Mouse (Mus musculus): Measurements from ENCODE around the gene Col6a4. TPM values are rescaled to one million over a fixed set of nuclear protein-coding genes. Genes with fewer than 3 reads are reported as not detected.

Col6a4 gene
- polyA plus RNA-seq, 1 experiment from 2014 or later: 1.7 TPM

DNA sequence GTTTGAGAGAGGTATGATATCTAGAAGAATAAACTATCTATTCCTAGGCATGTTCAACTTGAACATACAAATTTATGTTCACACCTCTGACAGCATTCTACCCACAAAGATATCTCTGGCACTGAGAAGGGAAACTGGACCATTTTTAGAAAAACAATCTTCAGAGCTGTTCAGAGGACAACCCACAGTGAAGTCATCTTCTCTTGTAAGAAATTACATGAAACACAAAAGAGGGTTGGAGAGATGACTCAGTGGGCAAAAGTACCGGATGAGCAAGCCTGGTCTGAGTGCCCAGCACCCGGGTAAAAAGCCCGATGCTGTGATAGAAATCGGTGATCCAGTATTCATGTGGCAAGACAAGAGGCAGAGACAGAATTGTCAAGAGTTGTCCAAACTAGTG lies 43.1 kb downstream of the Col6a4 start:
- H3K36me3 ChIP-seq: no peaks in the 10 kb centered on the region
- no peaks in the 10 kb centered on the region for H3K9me3 ChIP-seq
- H3K9ac ChIP-seq: no peak overlapping the region
- ATAC-seq (ENCODE audit: borderline replicate concordance, extremely low read depth, low FRiP score, low TSS enrichment): no peak
- H3K4me3 ChIP-seq: no peak overlapping the region
- WGBS: 92% methylated on average over 4 of the region's 4 CpGs
- no peaks in the 10 kb centered on the region for H3K27me3 ChIP-seq
- no peaks in the 10 kb centered on the region for H3K4me1 ChIP-seq
- H3K27ac ChIP-seq: no peak overlapping the region
- no peak overlapping the region for H3K4me2 ChIP-seq

GRCm38 (mm10) chr9:106043921-106044503 lies 52.6 kb downstream of the Col6a4 start:
- 47% methylated on average over 9 of the region's 9 CpGs for WGBS
- H3K9me3 ChIP-seq: no peaks in the 10 kb centered on the region
- no peak overlapping the region for H3K9ac ChIP-seq
- no peaks in the 10 kb centered on the region for H3K4me1 ChIP-seq
- no peaks in the 10 kb centered on the region for H3K36me3 ChIP-seq
- H3K4me2 ChIP-seq: no peak overlapping the region
- H3K27me3 ChIP-seq: no peaks in the 10 kb centered on the region
- ATAC-seq (ENCODE audit: borderline replicate concordance, extremely low read depth, low FRiP score, low TSS enrichment): no peak
- no peak overlapping the region for H3K4me3 ChIP-seq
- H3K27ac ChIP-seq: no peak overlapping the region

- Histone ChIP-seq H3K27ac (no peak overlapping the region), H3K9ac (no peak overlapping the region), H3K27me3 (no peaks in the 10 kb centered on the region), H3K9me3 (no peaks in the 10 kb centered on the region), H3K4me1 (no peaks in the 10 kb centered on the region), H3K4me3 (no peak overlapping the region), H3K36me3 (no peaks in the 10 kb centered on the region), H3K4me2 (no peak overlapping the region)
- WGBS: 50% methylated on average over 8 of the region's 8 CpGs
- peak; percentile 81; the same call in 1 of the 2 replicates for ATAC-seq (ENCODE audit: borderline replicate concordance, extremely low read depth, low FRiP score, low TSS enrichment)
Measured at GRCm38 (mm10) chr9:106039915-106040659, 56.5 kb downstream of the Col6a4 start.

- WGBS: 42% methylated on average over 1 of the region's 1 CpGs
- H3K4me1 ChIP-seq: no peaks in the 10 kb centered on the region
- ATAC-seq (ENCODE audit: borderline replicate concordance, extremely low read depth, low FRiP score, low TSS enrichment): no peak
- H3K27ac ChIP-seq: no peak overlapping the region
- no peaks in the 10 kb centered on the region for H3K27me3 ChIP-seq
- H3K4me3 ChIP-seq: no peak overlapping the region
- H3K9ac ChIP-seq: no peak overlapping the region
- no peaks in the 10 kb centered on the region for H3K9me3 ChIP-seq
- no peak overlapping the region for H3K4me2 ChIP-seq
- H3K36me3 ChIP-seq: no peaks in the 10 kb centered on the region
Measured at GRCm38 (mm10) chr9:106039276-106039675, 57.3 kb downstream of the Col6a4 start.

DNA sequence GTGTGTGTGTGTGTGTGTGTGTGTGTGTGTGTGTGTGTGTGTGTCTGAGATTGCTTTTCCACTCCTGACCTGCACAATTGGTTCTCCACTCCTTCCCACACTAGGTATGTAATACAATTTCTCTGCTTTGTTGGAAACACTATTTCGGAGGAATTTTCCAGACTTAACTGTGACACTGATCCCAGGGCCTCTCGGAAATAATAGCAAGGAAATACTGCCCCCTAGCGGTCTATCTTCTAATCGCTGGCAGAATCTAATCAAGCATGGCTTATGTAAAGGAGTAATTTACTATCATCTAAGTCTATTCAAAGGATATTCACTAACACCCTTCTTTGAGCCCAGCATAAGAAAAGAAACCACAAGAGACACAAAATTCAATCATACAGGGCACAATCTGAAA lies 57.7 kb downstream of the Col6a4 start:
- H3K4me2 ChIP-seq: no peak overlapping the region
- no peak overlapping the region for H3K9ac ChIP-seq
- no peaks in the 10 kb centered on the region for H3K36me3 ChIP-seq
- no peaks in the 10 kb centered on the region for H3K27me3 ChIP-seq
- no peak for ATAC-seq (ENCODE audit: borderline replicate concordance, extremely low read depth, low FRiP score, low TSS enrichment)
- H3K4me3 ChIP-seq: no peak overlapping the region
- no peak overlapping the region for H3K27ac ChIP-seq
- H3K4me1 ChIP-seq: no peaks in the 10 kb centered on the region
- 1% methylated on average over 4 of the region's 4 CpGs for WGBS
- no peaks in the 10 kb centered on the region for H3K9me3 ChIP-seq

DNA sequence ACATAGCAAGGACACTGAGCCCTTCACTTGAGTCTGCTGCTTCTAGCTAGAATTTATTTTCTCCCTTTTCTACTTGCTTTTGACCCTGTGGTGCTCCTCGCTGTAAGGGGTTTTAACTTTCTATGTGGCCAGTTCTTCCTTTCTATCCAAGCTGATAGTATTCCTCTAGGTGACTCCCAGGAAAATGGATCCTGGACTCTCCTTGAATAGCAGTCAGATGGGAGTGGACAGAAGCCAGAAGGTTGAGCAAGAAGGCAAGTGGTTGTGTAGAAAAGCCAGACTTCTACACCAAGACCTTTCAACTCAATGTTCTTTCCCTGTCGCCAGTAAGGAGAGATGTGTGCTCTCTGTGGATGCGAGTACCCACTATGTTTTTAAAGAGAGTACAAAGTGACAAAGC lies 80.9 kb downstream of the Col6a4 start:
- 87% methylated on average over 3 of the region's 3 CpGs for WGBS
- Histone ChIP-seq H3K4me3 (no peak overlapping the region), H3K9ac (no peak overlapping the region), H3K27me3 (no peaks in the 10 kb centered on the region), H3K27ac (no peak overlapping the region), H3K36me3 (no peaks in the 10 kb centered on the region), H3K4me2 (no peak overlapping the region), H3K4me1 (no peaks in the 10 kb centered on the region), H3K9me3 (no peaks in the 10 kb centered on the region)
- ATAC-seq (ENCODE audit: borderline replicate concordance, extremely low read depth, low FRiP score, low TSS enrichment): no peak

DNA sequence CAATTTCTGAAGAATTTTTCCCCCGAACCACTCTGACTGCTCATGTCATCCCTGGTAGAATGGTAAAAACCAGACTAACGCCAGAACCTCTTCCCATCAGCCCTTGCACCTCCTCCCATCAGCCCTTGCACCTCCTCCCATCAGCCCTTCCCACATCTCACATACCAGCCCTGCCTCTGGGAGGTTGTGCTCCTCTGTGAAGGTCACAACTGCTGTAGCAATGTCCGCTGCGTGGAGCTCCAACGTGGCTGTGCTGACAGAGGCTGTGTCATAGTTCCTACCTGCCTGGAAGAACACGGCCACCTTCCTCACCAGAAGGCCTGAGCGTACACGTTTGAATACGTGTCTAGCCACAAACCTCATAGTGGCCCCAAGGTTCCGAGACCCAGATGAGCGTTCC lies 83.4 kb downstream of the Col6a4 start:
- no peak overlapping the region for H3K27ac ChIP-seq
- H3K9me3 ChIP-seq: no peaks in the 10 kb centered on the region
- no peaks in the 10 kb centered on the region for H3K36me3 ChIP-seq
- H3K4me2 ChIP-seq: no peak overlapping the region
- no peaks in the 10 kb centered on the region for H3K27me3 ChIP-seq
- no peaks in the 10 kb centered on the region for H3K4me1 ChIP-seq
- H3K4me3 ChIP-seq: no peak overlapping the region
- 85% methylated on average over 11 of the region's 11 CpGs for WGBS
- ATAC-seq (ENCODE audit: borderline replicate concordance, extremely low read depth, low FRiP score, low TSS enrichment): no peak
- no peak overlapping the region for H3K9ac ChIP-seq

DNA sequence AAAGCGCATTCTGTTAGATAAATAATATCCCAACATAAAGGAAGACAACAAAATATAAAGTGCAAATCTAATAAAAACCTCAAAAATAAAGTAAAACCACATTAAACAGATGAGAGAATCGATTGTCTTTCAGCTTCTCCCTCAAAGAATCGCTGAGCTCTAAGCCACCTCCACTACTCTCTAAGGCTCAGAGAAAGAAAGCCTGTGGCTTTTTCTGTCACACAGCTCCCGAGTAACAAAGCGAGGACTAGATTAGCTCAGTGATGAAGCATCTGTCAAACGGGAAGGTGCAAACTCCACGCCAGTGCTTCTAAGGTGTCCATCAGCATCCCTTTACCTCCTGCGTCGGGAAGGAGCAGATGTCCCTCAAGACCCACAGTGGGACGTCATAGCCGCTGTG lies 98.6 kb downstream of the Col6a4 start:
- no peak for ATAC-seq (ENCODE audit: borderline replicate concordance, extremely low read depth, low FRiP score, low TSS enrichment)
- Histone ChIP-seq H3K36me3 (no peaks in the 10 kb centered on the region), H3K4me2 (no peak overlapping the region), H3K9me3 (no peaks in the 10 kb centered on the region), H3K27ac (no peak overlapping the region), H3K9ac (no peak overlapping the region), H3K27me3 (no peaks in the 10 kb centered on the region), H3K4me1 (no peaks in the 10 kb centered on the region), H3K4me3 (no peak overlapping the region)
- WGBS: 45% methylated on average over 11 of the region's 11 CpGs

- no peak for ATAC-seq (ENCODE audit: borderline replicate concordance, extremely low read depth, low FRiP score, low TSS enrichment)
- Histone ChIP-seq H3K4me2 (no peak overlapping the region), H3K27me3 (no peaks in the 10 kb centered on the region), H3K9me3 (no peaks in the 10 kb centered on the region), H3K9ac (no peak overlapping the region), H3K4me3 (no peak overlapping the region), H3K27ac (no peak overlapping the region), H3K4me1 (no peaks in the 10 kb centered on the region), H3K36me3 (no peaks in the 10 kb centered on the region)
- 71% methylated on average over 6 of the region's 6 CpGs for WGBS
Measured at GRCm38 (mm10) chr9:105992425-105992824, 104.2 kb downstream of the Col6a4 start.

- H3K4me1 ChIP-seq: no peaks in the 10 kb centered on the region
- no peaks in the 10 kb centered on the region for H3K27me3 ChIP-seq
- H3K36me3 ChIP-seq: no peaks in the 10 kb centered on the region
- no peak overlapping the region for H3K4me2 ChIP-seq
- H3K9me3 ChIP-seq: no peaks in the 10 kb centered on the region
- no peak overlapping the region for H3K27ac ChIP-seq
- no peak overlapping the region for H3K4me3 ChIP-seq
- no peak for ATAC-seq (ENCODE audit: borderline replicate concordance, extremely low read depth, low FRiP score, low TSS enrichment)
- 67% methylated on average over 6 of the region's 6 CpGs for WGBS
- no peak overlapping the region for H3K9ac ChIP-seq
Measured at GRCm38 (mm10) chr9:105990099-105990498, 106.5 kb downstream of the Col6a4 start.

DNA sequence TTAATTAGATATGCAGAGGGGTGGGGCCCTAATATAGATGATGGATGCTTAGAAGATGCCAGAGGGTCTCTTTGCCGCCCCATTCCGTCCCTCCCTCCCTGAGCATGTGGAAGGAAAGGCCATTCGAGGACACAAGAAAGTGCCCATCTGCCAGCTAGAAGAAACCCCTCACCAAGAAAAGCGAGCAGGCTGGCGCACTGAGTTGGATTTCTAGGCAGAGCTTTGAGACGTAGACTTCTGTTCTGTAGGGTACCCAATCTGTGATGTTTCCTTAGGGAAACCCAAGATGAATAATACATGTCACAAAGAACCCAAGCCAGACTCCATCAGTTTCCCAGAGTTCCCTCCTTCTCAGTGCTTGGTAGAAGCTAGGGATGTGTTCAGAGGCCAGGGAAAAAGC lies 107.1 kb downstream of the Col6a4 start:
- H3K27me3 ChIP-seq: no peaks in the 10 kb centered on the region
- H3K4me3 ChIP-seq: no peak overlapping the region
- H3K4me2 ChIP-seq: no peak overlapping the region
- no peaks in the 10 kb centered on the region for H3K9me3 ChIP-seq
- no peak for ATAC-seq (ENCODE audit: borderline replicate concordance, extremely low read depth, low FRiP score, low TSS enrichment)
- no peaks in the 10 kb centered on the region for H3K36me3 ChIP-seq
- no peaks in the 10 kb centered on the region for H3K4me1 ChIP-seq
- H3K9ac ChIP-seq: no peak overlapping the region
- 77% methylated on average over 6 of the region's 6 CpGs for WGBS
- no peak overlapping the region for H3K27ac ChIP-seq

DNA sequence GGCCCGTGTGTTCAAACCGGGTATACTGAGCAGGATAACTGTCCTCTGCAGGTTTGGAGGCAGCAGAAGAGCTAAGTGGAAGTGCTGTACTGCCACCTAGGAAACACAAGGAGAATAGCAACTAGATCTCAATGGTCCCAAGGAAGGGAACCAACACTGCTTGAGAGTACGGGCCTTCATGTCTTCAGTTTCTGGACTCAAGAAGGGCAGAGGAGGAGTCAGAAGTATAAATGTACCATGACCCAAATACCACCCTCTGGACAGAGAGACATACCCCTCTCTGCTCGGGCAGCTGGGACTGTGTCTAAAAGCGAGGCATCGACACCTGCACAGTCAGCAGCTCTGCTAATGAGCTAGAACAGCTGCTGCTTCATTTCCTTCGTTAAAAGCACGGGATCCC lies 108.5 kb downstream of the Col6a4 start:
- Histone ChIP-seq H3K4me2 (no peak overlapping the region), H3K9ac (no peak overlapping the region), H3K9me3 (no peaks in the 10 kb centered on the region), H3K27me3 (peaks cover 4% of the 10 kb centered on the region; the same call in 1 of the 2 replicates), H3K4me3 (no peak overlapping the region), H3K36me3 (no peaks in the 10 kb centered on the region), H3K4me1 (no peaks in the 10 kb centered on the region), H3K27ac (no peak overlapping the region)
- WGBS: 59% methylated on average over 8 of the region's 8 CpGs
- ATAC-seq (ENCODE audit: borderline replicate concordance, extremely low read depth, low FRiP score, low TSS enrichment): no peak
